Mouse (Mus musculus) kidney, postnatal 25 days (tissue): ENCODE measurements around the gene Lrrc59.
A peak's percentile ranks its signal among the peaks of the same experiment; 100 is the strongest.
"Not testable (repeated sequence)": the region's sequence is repeated elsewhere in the genome, so short reads cannot be mapped to it uniquely, and the experiment has no call there.

Experiments used
- DNase-seq, 2 experiments: peaks; one replicate each; pipeline ENCODE4 v3.0.0; 2021; ENCODE audit warnings: mixed read lengths in 2 of 2

The Lrrc59 gene

GRCm38 (mm10) chr11:94631969-94632368, 2.4 kb downstream of the Lrrc59 start:
- DNase-seq, result no peak

GRCm38 (mm10) chr11:94632988-94633387, 3.4 kb downstream of the Lrrc59 start:
- no peak for DNase-seq

GRCm38 (mm10) chr11:94634431-94634830, 4.9 kb downstream of the Lrrc59 start:
- DNase-seq, result peak; percentile 68 to 81

- no peak for DNase-seq
These were observed 15.1 kb downstream of the Lrrc59 start for GRCm38 (mm10) chr11:94644461-94645219.

GRCm38 (mm10) chr11:94646457-94646856, 16.9 kb downstream of the Lrrc59 start:
- no peak for DNase-seq

- peak in 1 of 2 experiments; percentile 21 for DNase-seq
These were observed 21.7 kb downstream of the Lrrc59 start for GRCm38 (mm10) chr11:94651241-94651640.

- no peak for DNase-seq
These were observed 23.4 kb downstream of the Lrrc59 start for GRCm38 (mm10) chr11:94652973-94653372.

- DNase-seq, result peak; percentile 89 to 91
These were observed 24.3 kb downstream of the Lrrc59 start, which contains the start of the genes Mrpl27 and Eme1 for GRCm38 (mm10) chr11:94653663-94654436. Gene Mrpl27, plus strand, starts transcription at chr11:94653767. Gene Eme1, minus strand, starts transcription at chr11:94653964.

GRCm38 (mm10) chr11:94661344-94661743, 31.8 kb downstream of the Lrrc59 start:
- peak in 1 of 2 experiments; percentile 29 for DNase-seq

- DNase-seq, result peak; percentile 52 to 80
These were observed 35.7 kb downstream of the Lrrc59 start for GRCm38 (mm10) chr11:94665281-94665680.

- no peak for DNase-seq
These were observed 45.4 kb downstream of the Lrrc59 start for GRCm38 (mm10) chr11:94674984-94675383.

- peak in 1 of 2 experiments; percentile 43 for DNase-seq
These were observed 45.9 kb downstream of the Lrrc59 start for GRCm38 (mm10) chr11:94675446-94675845.

- DNase-seq, result no peak
These were observed 46.7 kb downstream of the Lrrc59 start for GRCm38 (mm10) chr11:94676308-94676707.

- DNase-seq, result peak; percentile 89 to 95
These were observed 47.4 kb downstream of the Lrrc59 start, which contains the start of gene Xylt2 for GRCm38 (mm10) chr11:94676754-94677606. Gene Xylt2, minus strand, starts transcription at chr11:94677515.

GRCm38 (mm10) chr11:94677607-94678145, 48.1 kb downstream of the Lrrc59 start:
- DNase-seq, result no peak

- DNase-seq, result no peak
These were observed 51.1 kb downstream of the Lrrc59 start for GRCm38 (mm10) chr11:94680639-94681038.

- DNase-seq, result no peak
These were observed 52.1 kb downstream of the Lrrc59 start for GRCm38 (mm10) chr11:94681640-94682039.

GRCm38 (mm10) chr11:94682427-94682826, 52.9 kb downstream of the Lrrc59 start:
- DNase-seq, result no peak

GRCm38 (mm10) chr11:94687178-94687577, 57.6 kb downstream of the Lrrc59 start:
- DNase-seq, result no peak

GRCm38 (mm10) chr11:94692502-94692901, 62.9 kb downstream of the Lrrc59 start:
- DNase-seq, result not testable (repeated sequence)
